Mouse (Mus musculus) forebrain, embryonic 16.5 days (tissue): ENCODE measurements around the gene Spata18. TPM values are rescaled to one million over a fixed set of nuclear protein-coding genes. Genes with fewer than 3 reads are reported as not detected.

ENCODE experiments used
- ATAC-seq: fragments of 200-750 bp; cut with Nextera tagmentation; 2 replicates; pipeline ENCODE4 v1.8.0; 2017; ENCODE audit warnings: mild to moderate bottlenecking, moderate library complexity
- H3K27ac ChIP-seq: fragments of 300-500 bp; sonication (generic); 2 replicates; pipeline ENCODE4 v1.5.1; 2014; ENCODE audit warnings: low read length, control low read depth
- H3K27me3 ChIP-seq: fragments of 300-500 bp; sonication (generic); replicated peaks from 2 replicates; pipeline ENCODE4 v1.6.1; 2014; ENCODE audit warnings: low read length; ENCODE audit not compliant: control insufficient read depth, insufficient read depth
- H3K36me3 ChIP-seq: fragments of 300-500 bp; sonication (generic); 2 replicates; pipeline ENCODE4 v1.6.1; 2014; ENCODE audit not compliant: control insufficient read depth, insufficient read depth
- H3K4me1 ChIP-seq: fragments of 300-500 bp; sonication (generic); replicated peaks from 2 replicates; pipeline ENCODE4 v1.6.1; 2014; ENCODE audit warnings: low read length; ENCODE audit not compliant: control insufficient read depth, insufficient read depth
- H3K4me2 ChIP-seq: fragments of 300-500 bp; sonication (generic); 2 replicates; pipeline ENCODE4 v1.6.1; 2014; ENCODE audit warnings: mild to moderate bottlenecking, low read length, control low read depth
- H3K4me3 ChIP-seq: fragments of 300-500 bp; sonication (generic); replicated peaks from 2 replicates; pipeline ENCODE4 v1.5.1; 2014; ENCODE audit warnings: mild to moderate bottlenecking, low read length, control low read depth
- H3K9ac ChIP-seq: fragments of 300-500 bp; sonication (generic); replicated peaks from 2 replicates; pipeline ENCODE4 v1.6.1; 2014; ENCODE audit warnings: low read depth, low read length, control low read depth
- H3K9me3 ChIP-seq: fragments of 300-500 bp; sonication (generic); 2 replicates; pipeline ENCODE4 v1.6.1; 2016; ENCODE audit warnings: low read length; ENCODE audit not compliant: control insufficient read depth
- WGBS: fragments of 180-500 bp; shearing (Covaris S2); extraction: QIAGEN DNeasy Blood & Tissue Kit; methylation state at CpG from one replicate; pipeline ENCODE4 v1.1.7; 2014; 5-methylcytosine and 5-hydroxymethylcytosine counted together
- polyA plus RNA-seq: library from polyadenylated mRNA; unstranded; fragments of >200 nt; fragmentation: Nextera tagmentation; extraction: Ambion mirVana; gene quantifications from 2 replicates; pipeline ENCODE4 v1.2.1, GENCODE M21; 2015

Spata18 gene
- polyA plus RNA-seq, 1 experiment from 2014 or later, result 0.44 TPM

- ATAC-seq, result no peak
- Histone ChIP-seq H3K4me1 (no peaks in the 10 kb centered on the region), H3K4me3 (no peak overlapping the region), H3K4me2 (no peak overlapping the region), H3K9me3 (no peaks in the 10 kb centered on the region), H3K36me3 (no peaks in the 10 kb centered on the region), H3K9ac (no peak overlapping the region), H3K27ac (no peak overlapping the region), H3K27me3 (no peaks in the 10 kb centered on the region)
- WGBS, result 79% methylated on average over 17 of the region's 17 CpGs
Measured at GRCm38 (mm10) chr5:73701063-73701890, 50.1 kb downstream of the Spata18 start.

- H3K9me3 ChIP-seq, result no peaks in the 10 kb centered on the region
- no peaks in the 10 kb centered on the region for H3K27me3 ChIP-seq
- no peak overlapping the region for H3K9ac ChIP-seq
- 87% methylated on average over 12 of the region's 12 CpGs for WGBS
- no peak overlapping the region for H3K4me2 ChIP-seq
- no peaks in the 10 kb centered on the region for H3K4me1 ChIP-seq
- no peak overlapping the region for H3K27ac ChIP-seq
- ATAC-seq, result no peak
- H3K36me3 ChIP-seq, result no peaks in the 10 kb centered on the region
- no peak overlapping the region for H3K4me3 ChIP-seq
Measured at GRCm38 (mm10) chr5:73701946-73702710, 50.9 kb downstream of the Spata18 start.

- Histone ChIP-seq H3K4me2 (no peak overlapping the region), H3K4me3 (no peak overlapping the region), H3K4me1 (no peaks in the 10 kb centered on the region), H3K9me3 (no peaks in the 10 kb centered on the region), H3K27ac (no peak overlapping the region), H3K36me3 (no peaks in the 10 kb centered on the region), H3K27me3 (no peaks in the 10 kb centered on the region), H3K9ac (no peak overlapping the region)
- ATAC-seq, result no peak
- 95% methylated on average over 4 of the region's 4 CpGs for WGBS
Measured at GRCm38 (mm10) chr5:73703096-73703495, 51.9 kb downstream of the Spata18 start.

GRCm38 (mm10) chr5:73704263-73704662, 53.1 kb downstream of the Spata18 start:
- Histone ChIP-seq H3K9ac (no peak overlapping the region), H3K36me3 (no peaks in the 10 kb centered on the region), H3K27ac (no peak overlapping the region), H3K4me2 (no peak overlapping the region), H3K27me3 (no peaks in the 10 kb centered on the region), H3K9me3 (no peaks in the 10 kb centered on the region), H3K4me1 (no peaks in the 10 kb centered on the region), H3K4me3 (no peak overlapping the region)
- 40% methylated on average over 14 of the region's 14 CpGs for WGBS
- ATAC-seq, result no peak

GRCm38 (mm10) chr5:73704757-73705156, 53.6 kb downstream of the Spata18 start:
- no peak overlapping the region for H3K4me2 ChIP-seq
- WGBS, result 92% methylated on average over 8 of the region's 8 CpGs
- no peak for ATAC-seq
- H3K9ac ChIP-seq, result no peak overlapping the region
- H3K36me3 ChIP-seq, result no peaks in the 10 kb centered on the region
- H3K27me3 ChIP-seq, result no peaks in the 10 kb centered on the region
- no peaks in the 10 kb centered on the region for H3K9me3 ChIP-seq
- H3K4me3 ChIP-seq, result no peak overlapping the region
- H3K4me1 ChIP-seq, result no peaks in the 10 kb centered on the region
- no peak overlapping the region for H3K27ac ChIP-seq

GRCm38 (mm10) chr5:73705290-73705689, 54.1 kb downstream of the Spata18 start:
- Histone ChIP-seq H3K4me1 (no peaks in the 10 kb centered on the region), H3K36me3 (no peaks in the 10 kb centered on the region), H3K9me3 (no peaks in the 10 kb centered on the region), H3K27me3 (no peaks in the 10 kb centered on the region), H3K4me3 (no peak overlapping the region), H3K4me2 (no peak overlapping the region), H3K9ac (no peak overlapping the region), H3K27ac (no peak overlapping the region)
- 91% methylated on average over 5 of the region's 5 CpGs for WGBS
- no peak for ATAC-seq

- 61% methylated on average over 7 of the region's 7 CpGs for WGBS
- no peak overlapping the region for H3K27ac ChIP-seq
- no peak for ATAC-seq
- H3K9me3 ChIP-seq, result no peaks in the 10 kb centered on the region
- H3K4me2 ChIP-seq, result no peak overlapping the region
- H3K9ac ChIP-seq, result no peak overlapping the region
- H3K36me3 ChIP-seq, result no peaks in the 10 kb centered on the region
- no peaks in the 10 kb centered on the region for H3K4me1 ChIP-seq
- H3K4me3 ChIP-seq, result no peak overlapping the region
- no peaks in the 10 kb centered on the region; the same call in 1 of the 2 replicates for H3K27me3 ChIP-seq
Measured at GRCm38 (mm10) chr5:73712852-73713251, 61.7 kb downstream of the Spata18 start.

- no peaks in the 10 kb centered on the region; the same call in 1 of the 2 replicates for H3K27me3 ChIP-seq
- 78% methylated on average over 2 of the region's 2 CpGs for WGBS
- H3K36me3 ChIP-seq, result no peaks in the 10 kb centered on the region
- no peak for ATAC-seq
- no peak overlapping the region for H3K9ac ChIP-seq
- H3K4me1 ChIP-seq, result no peaks in the 10 kb centered on the region
- no peaks in the 10 kb centered on the region for H3K9me3 ChIP-seq
- no peak overlapping the region for H3K4me2 ChIP-seq
- no peak overlapping the region for H3K4me3 ChIP-seq
- H3K27ac ChIP-seq, result no peak overlapping the region
Measured at GRCm38 (mm10) chr5:73716941-73717340, 65.8 kb downstream of the Spata18 start.

- no peaks in the 10 kb centered on the region for H3K4me1 ChIP-seq
- 89% methylated on average over 21 of the region's 21 CpGs for WGBS
- ATAC-seq, result no peak
Measured at GRCm38 (mm10) chr5:73721682-73722282, 70.6 kb downstream of the Spata18 start.

More at GRCm38 (mm10) chr5:73721682-73722282, 70.6 kb downstream of the Spata18 start:
- Histone ChIP-seq H3K4me3 (no peak overlapping the region), H3K9ac (no peak overlapping the region), H3K27ac (no peak overlapping the region), H3K4me2 (no peak overlapping the region), H3K36me3 (no peaks in the 10 kb centered on the region), H3K9me3 (no peaks in the 10 kb centered on the region), H3K27me3 (no peaks in the 10 kb centered on the region)
